Mouse (Mus musculus): ENCODE measurements around the gene Glis3. TPM values are rescaled to one million over a fixed set of nuclear protein-coding genes. Genes with fewer than 3 reads are reported as not detected.

Glis3 gene
- polyA plus RNA-seq, 1 experiment from 2014 or later, result 2.0 TPM

DNA sequence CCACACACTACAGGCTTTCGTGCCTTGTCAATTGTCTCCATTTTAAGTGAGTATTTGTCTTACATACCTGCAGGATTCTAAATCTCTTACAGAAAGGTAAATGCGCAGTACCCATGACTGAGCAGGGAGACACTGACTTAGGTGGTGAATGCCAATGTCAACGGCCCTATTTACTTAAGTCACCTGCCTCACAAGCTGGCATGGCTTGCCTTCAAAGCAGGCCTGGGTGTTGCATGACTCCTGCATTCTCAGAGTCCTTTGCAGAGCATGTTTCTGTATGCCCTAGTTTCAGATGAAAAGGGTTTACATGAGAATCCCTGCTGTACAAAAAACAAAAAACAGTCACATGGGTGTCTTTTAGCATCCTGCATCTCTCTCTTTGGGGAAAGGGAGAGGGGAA lies 106.2 kb downstream of the Glis3 start:
- no peaks in the 10 kb centered on the region for H3K36me3 ChIP-seq (ENCODE audit: insufficient read depth, low read length)
- WGBS, result 75% methylated on average over 3 of the region's 3 CpGs
- no peak for DNase-seq (ENCODE audit: low spot score)
- H3K9ac ChIP-seq (replicated peaks; ENCODE audit: low read depth), result no peak overlapping the region
- ATAC-seq, result no peak
- H3K9me3 ChIP-seq (ENCODE audit: low read length), result no peaks in the 10 kb centered on the region
- H3K4me2 ChIP-seq (replicated peaks; ENCODE audit: low read depth, low read length), result no peak overlapping the region
- H3K4me3 ChIP-seq (ENCODE audit: low read depth, low read length), result no peak overlapping the region
- H3K4me1 ChIP-seq (ENCODE audit: insufficient read depth, low read depth, low read length), result no peaks in the 10 kb centered on the region
- no peak for TF ChIP-seq CTCF (IDR thresholded peaks at IDR 0.05)
- TF ChIP-seq EP300 (IDR thresholded peaks at IDR 0.05), result no peak
- H3K27ac ChIP-seq (ENCODE audit: low read length), result no peak overlapping the region
- H3K27me3 ChIP-seq (replicated peaks; ENCODE audit: insufficient read depth, low read length), result no peaks in the 10 kb centered on the region

DNA sequence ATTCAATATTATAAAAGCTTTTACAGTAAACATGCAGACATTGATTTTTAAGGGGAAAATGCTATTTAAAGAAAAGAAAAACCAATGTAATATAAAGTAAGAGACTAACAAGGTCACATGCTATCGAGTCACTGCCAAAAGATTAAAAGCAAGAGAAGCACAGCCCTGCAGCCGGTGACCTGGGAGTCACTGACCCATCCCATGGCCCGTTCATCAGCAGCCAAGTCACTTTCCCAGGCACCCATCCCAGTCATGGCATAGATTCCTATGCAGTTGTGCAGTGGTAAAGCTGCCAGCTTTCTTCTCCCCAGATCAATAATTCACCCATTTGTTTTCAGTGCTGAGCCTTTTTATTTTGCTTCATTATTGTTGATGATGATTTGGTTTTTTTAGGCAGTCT lies 110.0 kb downstream of the Glis3 start:
- no peak for DNase-seq (ENCODE audit: low spot score)
- TF ChIP-seq EP300 (IDR thresholded peaks at IDR 0.05), result no peak
- no peak for TF ChIP-seq CTCF (IDR thresholded peaks at IDR 0.05)
- Histone ChIP-seq H3K9ac (replicated peaks; ENCODE audit: low read depth) (no peak overlapping the region), H3K27me3 (replicated peaks; ENCODE audit: insufficient read depth, low read length) (no peaks in the 10 kb centered on the region), H3K9me3 (ENCODE audit: low read length) (no peaks in the 10 kb centered on the region), H3K4me1 (ENCODE audit: insufficient read depth, low read depth, low read length) (no peaks in the 10 kb centered on the region), H3K4me2 (replicated peaks; ENCODE audit: low read depth, low read length) (no peak overlapping the region), H3K27ac (ENCODE audit: low read length) (no peak overlapping the region), H3K4me3 (ENCODE audit: low read depth, low read length) (no peak overlapping the region), H3K36me3 (ENCODE audit: insufficient read depth, low read length) (no peaks in the 10 kb centered on the region)
- ATAC-seq, result no peak
- WGBS, result 70% methylated on average over 3 of the region's 3 CpGs

DNA sequence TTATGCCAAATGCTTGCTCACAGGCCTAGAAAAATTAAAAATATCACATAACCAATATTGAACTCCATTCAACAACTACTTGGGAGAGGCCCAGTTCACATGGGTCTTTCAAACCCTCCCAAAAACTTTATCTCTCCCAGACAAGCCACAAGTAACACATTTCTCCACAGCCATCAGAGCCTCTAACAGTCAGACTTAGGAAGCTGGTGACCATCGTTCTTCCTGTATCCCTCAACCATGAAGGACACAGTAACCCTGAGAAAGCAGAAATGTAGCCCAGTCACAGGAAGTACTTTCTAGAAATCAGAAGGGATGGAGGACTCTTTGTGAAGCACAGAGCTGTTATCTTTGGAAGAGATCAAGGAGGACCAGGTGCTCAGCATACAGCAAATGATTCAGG lies 112.8 kb downstream of the Glis3 start:
- ATAC-seq, result no peak
- Histone ChIP-seq H3K27me3 (replicated peaks; ENCODE audit: insufficient read depth, low read length) (no peaks in the 10 kb centered on the region), H3K9ac (replicated peaks; ENCODE audit: low read depth) (no peak overlapping the region), H3K36me3 (ENCODE audit: insufficient read depth, low read length) (no peaks in the 10 kb centered on the region), H3K4me2 (replicated peaks; ENCODE audit: low read depth, low read length) (no peak overlapping the region), H3K4me1 (ENCODE audit: insufficient read depth, low read depth, low read length) (no peaks in the 10 kb centered on the region), H3K9me3 (ENCODE audit: low read length) (no peaks in the 10 kb centered on the region), H3K4me3 (ENCODE audit: low read depth, low read length) (no peak overlapping the region), H3K27ac (ENCODE audit: low read length) (0 out of 2 replicates have a peak overlapping the region, but pooled peaks have one; percentile 55)
- DNase-seq (ENCODE audit: low spot score), result no peak
- TF ChIP-seq CTCF (IDR thresholded peaks at IDR 0.05) (no peak), EP300 (IDR thresholded peaks at IDR 0.05) (no peak)
- 70% methylated on average over 1 of the region's 1 CpGs for WGBS

DNA sequence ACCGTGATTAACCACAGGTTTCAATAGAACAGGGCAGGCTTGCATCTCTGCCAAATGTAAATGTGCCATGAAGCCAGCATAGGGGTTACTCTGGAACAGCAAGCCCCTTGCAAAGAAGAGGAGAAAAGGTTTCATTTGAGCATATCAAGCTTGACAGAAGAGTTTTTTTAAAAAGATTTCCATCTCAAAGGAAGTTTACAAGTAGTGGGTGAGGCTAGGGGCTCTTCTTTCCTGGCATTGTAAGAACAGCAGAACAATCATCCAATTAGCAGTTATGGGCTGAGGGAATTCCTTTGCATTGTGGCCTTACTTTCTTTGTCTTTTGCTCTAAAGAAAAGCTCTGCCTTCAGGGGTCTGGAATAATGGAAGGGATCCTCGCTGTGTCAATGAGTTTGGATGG lies 113.3 kb downstream of the Glis3 start:
- 40% methylated on average over 2 of the region's 2 CpGs for WGBS
- Histone ChIP-seq H3K36me3 (ENCODE audit: insufficient read depth, low read length) (no peaks in the 10 kb centered on the region), H3K4me2 (replicated peaks; ENCODE audit: low read depth, low read length) (no peak overlapping the region), H3K27ac (ENCODE audit: low read length) (0 out of 2 replicates have a peak overlapping the region, but pooled peaks have one; percentile 55), H3K9me3 (ENCODE audit: low read length) (no peaks in the 10 kb centered on the region), H3K4me3 (ENCODE audit: low read depth, low read length) (no peak overlapping the region), H3K9ac (replicated peaks; ENCODE audit: low read depth) (no peak overlapping the region), H3K27me3 (replicated peaks; ENCODE audit: insufficient read depth, low read length) (no peaks in the 10 kb centered on the region), H3K4me1 (ENCODE audit: insufficient read depth, low read depth, low read length) (no peaks in the 10 kb centered on the region)
- DNase-seq (ENCODE audit: low spot score) (peak; percentile 37), ATAC-seq (peak; percentile 61)
- no peak for TF ChIP-seq CTCF (IDR thresholded peaks at IDR 0.05)
- TF ChIP-seq EP300 (IDR thresholded peaks at IDR 0.05), result peak; percentile 70

DNA sequence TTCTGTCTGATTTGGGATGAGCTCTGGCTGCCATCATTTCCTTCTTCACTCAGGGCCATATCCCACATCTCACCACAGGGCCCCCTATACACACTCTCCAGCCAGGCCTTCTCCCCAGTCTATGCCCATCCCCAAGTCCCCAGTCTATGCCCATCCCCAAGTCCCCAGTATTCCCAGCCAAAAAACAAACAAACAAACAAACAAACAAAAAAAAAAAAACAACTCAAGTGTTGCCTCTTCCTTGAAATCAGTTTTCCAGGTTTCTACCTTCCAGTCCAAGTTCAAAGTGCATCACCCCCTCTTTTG lies 118.2 kb downstream of the Glis3 start:
- no peaks in the 10 kb centered on the region for H3K36me3 ChIP-seq (ENCODE audit: insufficient read depth, low read length)
- no peaks in the 10 kb centered on the region for H3K27me3 ChIP-seq (replicated peaks; ENCODE audit: insufficient read depth, low read length)
- TF ChIP-seq CTCF (IDR thresholded peaks at IDR 0.05) (no peak), EP300 (IDR thresholded peaks at IDR 0.05) (no peak)
- no peak overlapping the region for H3K27ac ChIP-seq (ENCODE audit: low read length)
- DNase-seq (ENCODE audit: low spot score) (no peak), ATAC-seq (no peak)
- H3K9ac ChIP-seq (replicated peaks; ENCODE audit: low read depth), result no peak overlapping the region
- no peak overlapping the region for H3K4me2 ChIP-seq (replicated peaks; ENCODE audit: low read depth, low read length)
- H3K9me3 ChIP-seq (ENCODE audit: low read length), result no peaks in the 10 kb centered on the region
- H3K4me1 ChIP-seq (ENCODE audit: insufficient read depth, low read depth, low read length), result no peaks in the 10 kb centered on the region
- no peak overlapping the region for H3K4me3 ChIP-seq (ENCODE audit: low read depth, low read length)

DNA sequence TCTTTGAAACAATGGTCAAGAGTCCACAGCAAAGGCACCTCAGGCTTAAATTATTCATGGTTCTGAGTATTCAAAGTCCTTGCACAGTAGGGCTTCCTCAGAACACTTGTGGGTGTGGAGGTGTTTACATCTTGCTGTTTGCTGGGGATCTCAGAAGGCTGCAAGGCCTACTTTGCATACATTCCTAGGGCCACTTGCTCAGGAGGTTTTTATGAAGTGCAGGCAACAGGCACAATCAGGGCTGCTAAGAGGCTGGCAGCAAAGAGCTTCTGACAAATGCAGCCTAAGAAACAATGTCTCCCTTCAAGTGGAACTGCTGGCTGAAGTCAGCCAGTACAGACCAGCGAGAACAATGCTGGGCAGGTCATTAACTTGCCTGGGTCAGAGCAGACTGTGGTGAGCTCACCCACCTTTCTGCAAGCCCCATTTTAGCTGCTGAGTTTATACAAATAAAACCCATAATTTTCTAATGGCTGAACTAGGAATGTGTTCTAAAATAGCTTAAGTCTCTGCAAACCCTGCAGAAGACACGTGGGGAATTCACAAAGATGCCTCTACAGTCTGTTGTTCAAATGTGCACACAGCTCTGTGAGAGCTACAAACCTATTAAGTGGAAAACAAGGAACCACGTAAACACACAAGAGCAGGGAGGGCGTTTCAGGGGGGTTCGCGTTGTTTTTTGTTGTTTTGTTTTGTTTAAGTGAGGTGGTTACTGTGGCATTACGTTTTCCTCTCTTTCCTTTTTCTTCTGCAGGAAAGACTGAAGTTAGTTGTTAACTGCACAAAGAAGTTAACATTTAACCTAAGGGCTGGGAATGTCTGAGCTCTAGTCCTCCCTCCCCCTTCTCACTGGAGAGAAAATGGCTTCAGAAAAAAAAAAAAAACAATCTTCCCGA lies 118.8 kb downstream of the Glis3 start:
- 46% methylated on average over 8 of the region's 8 CpGs for WGBS
- Histone ChIP-seq H3K36me3 (ENCODE audit: insufficient read depth, low read length) (no peaks in the 10 kb centered on the region), H3K27ac (ENCODE audit: low read length) (no peak overlapping the region), H3K4me3 (ENCODE audit: low read depth, low read length) (no peak overlapping the region), H3K27me3 (replicated peaks; ENCODE audit: insufficient read depth, low read length) (no peaks in the 10 kb centered on the region), H3K4me1 (ENCODE audit: insufficient read depth, low read depth, low read length) (no peaks in the 10 kb centered on the region), H3K4me2 (replicated peaks; ENCODE audit: low read depth, low read length) (no peak overlapping the region), H3K9me3 (ENCODE audit: low read length) (no peaks in the 10 kb centered on the region), H3K9ac (replicated peaks; ENCODE audit: low read depth) (no peak overlapping the region)
- ATAC-seq (peak; percentile 80), DNase-seq (ENCODE audit: low spot score) (peak; percentile 58)
- TF ChIP-seq CTCF (IDR thresholded peaks at IDR 0.05) (no peak), EP300 (IDR thresholded peaks at IDR 0.05) (no peak)
